Mouse (Mus musculus): ENCODE measurements around the gene Lrba. TPM values are rescaled to one million over a fixed set of nuclear protein-coding genes. Genes with fewer than 3 reads are reported as not detected.

Lrba gene
- polyA plus RNA-seq, 1 experiment from 2014 or later, result 6.7 TPM

DNA sequence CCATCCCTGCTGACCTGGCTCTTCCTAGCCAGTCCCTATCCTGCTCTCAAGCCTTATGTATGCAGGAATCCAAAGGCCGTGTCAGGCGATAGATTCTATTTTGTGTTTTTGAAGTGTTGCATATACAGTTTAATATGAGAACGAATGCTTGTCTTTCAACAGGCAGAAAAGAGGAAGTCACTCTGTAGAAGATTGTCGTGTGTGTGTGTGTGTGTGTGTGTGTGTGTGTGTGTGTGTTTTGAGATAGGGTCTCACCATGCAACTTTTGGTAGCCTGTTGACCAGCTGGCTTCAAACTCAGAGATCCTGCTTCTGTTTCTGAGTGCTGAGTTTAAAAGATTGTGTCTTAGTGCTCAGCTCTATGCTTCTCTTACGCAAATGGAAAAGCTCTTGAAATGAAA is 93.2 kb downstream of the Lrba start:
- no peaks in the 10 kb centered on the region for H3K36me3 ChIP-seq (ENCODE audit: inconsistent target)
- WGBS (ENCODE audit: missing documents), result 37% methylated on average over 5 of the region's 5 CpGs

GRCm38 (mm10) chr3:86328531-86328930 is 104.1 kb downstream of the Lrba start:
- H3K79me2 ChIP-seq (ENCODE audit: inconsistent target), result no peaks in the 10 kb centered on the region
- no peaks in the 10 kb centered on the region for H3K36me3 ChIP-seq (ENCODE audit: inconsistent target)
- H3K27ac ChIP-seq, result no peak overlapping the region
- WGBS (ENCODE audit: missing documents), result 33% methylated on average over 1 of the region's 1 CpGs
- H3K4me3 ChIP-seq (ENCODE audit: inconsistent target), result no peak overlapping the region

More for the DNA sequence above, 93.2 kb downstream of the Lrba start:
- no peak overlapping the region for H3K4me3 ChIP-seq (ENCODE audit: inconsistent target)
- H3K79me2 ChIP-seq (ENCODE audit: inconsistent target), result no peaks in the 10 kb centered on the region
- no peak overlapping the region for H3K27ac ChIP-seq

DNA sequence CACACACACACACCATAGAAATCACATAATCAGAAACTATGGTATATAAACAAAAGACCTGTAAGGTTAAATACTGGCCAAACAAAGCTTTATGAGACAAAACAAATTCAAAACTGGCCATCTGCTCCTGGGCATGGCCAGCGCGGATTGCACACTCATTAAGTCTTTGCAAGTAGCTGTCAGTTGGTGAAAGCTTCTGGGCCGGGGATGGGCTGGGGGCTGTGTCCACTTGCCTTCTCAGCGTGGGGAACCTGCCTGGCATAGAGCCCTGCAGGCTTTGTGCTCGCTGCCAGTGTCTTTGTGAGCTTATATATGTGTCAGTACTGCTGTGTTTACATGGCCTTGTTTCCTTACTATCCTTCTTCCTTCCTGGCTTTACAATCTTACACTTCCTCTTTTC is 118.8 kb downstream of the Lrba start:
- Histone ChIP-seq H3K36me3 (ENCODE audit: inconsistent target) (no peaks in the 10 kb centered on the region), H3K27ac (no peak overlapping the region)
- WGBS (ENCODE audit: missing documents), result 75% methylated on average over 5 of the region's 5 CpGs

DNA sequence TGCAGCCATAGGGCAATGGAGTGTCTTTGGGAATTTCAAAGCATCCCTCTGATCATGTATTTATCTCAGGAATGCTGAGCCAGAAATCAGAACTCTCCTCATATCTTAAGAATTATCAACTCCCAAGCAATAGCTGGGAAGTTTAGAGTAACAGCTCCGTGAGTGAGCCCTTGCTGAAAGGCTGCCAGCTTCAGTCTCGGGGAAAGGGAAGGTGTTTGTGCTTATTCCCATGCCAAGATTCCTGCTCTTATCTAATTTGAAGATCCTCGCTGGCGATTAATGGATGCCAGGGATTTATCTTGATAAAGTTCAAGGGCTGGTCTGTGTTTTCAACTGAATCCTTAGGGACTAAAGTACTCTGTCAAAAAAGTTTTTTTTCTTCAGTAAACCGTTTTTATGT is 138.0 kb downstream of the Lrba start:
- no peak overlapping the region for H3K27ac ChIP-seq
- no peaks in the 10 kb centered on the region for H3K36me3 ChIP-seq (ENCODE audit: inconsistent target)
- H3K79me2 ChIP-seq (ENCODE audit: inconsistent target), result no peaks in the 10 kb centered on the region
- 93% methylated on average over 5 of the region's 5 CpGs for WGBS (ENCODE audit: missing documents)
- H3K4me3 ChIP-seq (ENCODE audit: inconsistent target), result no peak overlapping the region

More for the DNA sequence above, 118.8 kb downstream of the Lrba start:
- no peak overlapping the region for H3K4me3 ChIP-seq (ENCODE audit: inconsistent target)
- no peaks in the 10 kb centered on the region for H3K79me2 ChIP-seq (ENCODE audit: inconsistent target)

DNA sequence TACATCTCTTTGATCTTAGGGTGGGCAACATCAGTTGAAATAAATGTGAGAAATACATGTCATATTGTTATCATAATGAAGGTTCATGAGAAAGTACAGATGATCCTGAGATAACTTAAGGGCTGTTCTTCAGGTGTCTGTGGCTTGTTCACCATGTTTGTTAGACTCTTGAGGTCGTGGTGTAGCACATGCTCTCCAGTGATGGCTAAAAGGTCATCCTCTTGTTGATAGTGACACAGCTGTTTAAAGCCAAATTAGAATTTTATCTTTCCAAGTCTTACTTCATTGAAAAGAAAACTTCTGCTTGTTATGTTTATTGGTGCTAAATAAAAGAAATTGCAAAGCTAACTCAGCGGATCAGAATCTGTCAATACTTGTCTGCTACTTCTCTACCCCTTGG is 147.0 kb downstream of the Lrba start:
- Histone ChIP-seq H3K4me3 (ENCODE audit: inconsistent target) (no peak overlapping the region), H3K27ac (no peak overlapping the region), H3K79me2 (ENCODE audit: inconsistent target) (no peaks in the 10 kb centered on the region), H3K36me3 (ENCODE audit: inconsistent target) (no peaks in the 10 kb centered on the region)
- WGBS (ENCODE audit: missing documents), result 88% methylated on average over 2 of the region's 2 CpGs

- Histone ChIP-seq H3K36me3 (ENCODE audit: inconsistent target) (no peaks in the 10 kb centered on the region), H3K4me3 (ENCODE audit: inconsistent target) (no peak overlapping the region), H3K79me2 (ENCODE audit: inconsistent target) (no peaks in the 10 kb centered on the region), H3K27ac (no peak overlapping the region)
- WGBS (ENCODE audit: missing documents), result 100% methylated on average over 2 of the region's 2 CpGs
These were observed 150.8 kb downstream of the Lrba start for GRCm38 (mm10) chr3:86375276-86375675.

- Histone ChIP-seq H3K4me3 (ENCODE audit: inconsistent target) (no peak overlapping the region), H3K36me3 (ENCODE audit: inconsistent target) (no peaks in the 10 kb centered on the region), H3K27ac (no peak overlapping the region), H3K79me2 (ENCODE audit: inconsistent target) (no peaks in the 10 kb centered on the region)
- 86% methylated on average over 2 of the region's 2 CpGs for WGBS (ENCODE audit: missing documents)
These were observed 158.1 kb downstream of the Lrba start for GRCm38 (mm10) chr3:86382557-86382956.

DNA sequence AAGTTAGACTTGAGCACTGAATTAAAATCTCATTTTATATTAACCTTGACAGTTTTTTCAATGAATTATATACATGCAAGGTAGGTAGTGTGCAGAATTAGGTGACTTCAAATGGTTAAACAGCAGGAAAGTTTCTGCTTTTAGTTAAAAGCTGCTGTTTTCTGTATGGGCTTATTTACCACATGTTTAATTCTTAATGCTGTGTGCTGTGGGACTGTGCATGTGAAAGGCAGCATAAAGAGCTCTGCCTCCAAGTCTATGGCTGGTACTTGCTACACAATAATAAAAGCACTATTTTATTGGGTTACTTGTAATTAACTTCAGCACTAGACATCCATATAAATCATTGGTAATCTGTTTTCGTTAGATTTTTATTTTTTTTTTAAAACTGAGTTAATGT is 160.6 kb downstream of the Lrba start:
- Histone ChIP-seq H3K36me3 (ENCODE audit: inconsistent target) (no peaks in the 10 kb centered on the region), H3K27ac (no peak overlapping the region), H3K79me2 (ENCODE audit: inconsistent target) (no peaks in the 10 kb centered on the region), H3K4me3 (ENCODE audit: inconsistent target) (no peak overlapping the region)
- 100% methylated on average over 1 of the region's 1 CpGs for WGBS (ENCODE audit: missing documents)

DNA sequence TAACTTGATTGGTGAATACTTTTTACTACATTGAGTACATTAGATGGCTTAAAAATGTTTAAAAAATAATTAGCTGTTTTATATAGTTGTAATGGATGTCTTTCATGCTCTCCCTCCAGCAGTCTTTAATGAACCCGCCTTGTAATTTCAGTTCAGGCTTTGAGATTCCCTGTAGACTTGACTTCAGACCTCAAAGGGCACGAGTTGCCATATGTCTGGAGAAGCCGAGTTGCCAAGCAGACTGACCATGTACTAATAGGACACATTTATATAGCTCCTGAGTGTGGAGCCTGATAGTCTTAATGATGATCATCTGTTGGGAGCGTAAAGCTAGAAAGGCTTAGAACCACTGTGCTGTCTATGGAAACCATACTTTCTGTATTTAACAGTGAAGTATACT is 161.8 kb downstream of the Lrba start:
- Histone ChIP-seq H3K36me3 (ENCODE audit: inconsistent target) (no peaks in the 10 kb centered on the region), H3K27ac (no peak overlapping the region)
- WGBS (ENCODE audit: missing documents), result 91% methylated on average over 4 of the region's 4 CpGs

DNA sequence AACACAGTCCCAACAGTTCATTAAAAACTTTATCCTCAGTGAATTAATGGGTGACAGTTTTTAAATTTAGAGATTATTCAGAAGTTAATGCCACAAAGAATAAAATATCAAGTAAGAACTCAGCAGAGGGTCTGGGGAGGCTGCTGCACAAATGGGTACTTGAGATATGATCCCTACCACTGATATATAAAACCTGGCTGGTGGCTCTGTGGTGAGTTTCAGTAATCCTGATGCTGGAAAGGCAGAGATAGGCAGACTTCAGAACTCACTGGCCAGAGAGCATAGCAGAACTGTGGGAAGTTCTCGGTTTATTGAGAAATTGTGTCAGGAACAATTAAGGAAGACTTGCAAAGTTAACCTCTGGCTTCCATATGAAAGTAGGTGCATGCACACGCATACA is 199.3 kb downstream of the Lrba start:
- WGBS (ENCODE audit: missing documents), result 94% methylated on average over 2 of the region's 2 CpGs
- Histone ChIP-seq H3K4me3 (ENCODE audit: inconsistent target) (no peak overlapping the region), H3K79me2 (ENCODE audit: inconsistent target) (no peaks in the 10 kb centered on the region), H3K36me3 (ENCODE audit: inconsistent target) (no peaks in the 10 kb centered on the region), H3K27ac (no peak overlapping the region)

More for the DNA sequence above, 161.8 kb downstream of the Lrba start:
- Histone ChIP-seq H3K4me3 (ENCODE audit: inconsistent target) (no peak overlapping the region), H3K79me2 (ENCODE audit: inconsistent target) (no peaks in the 10 kb centered on the region)

GRCm38 (mm10) chr3:86426733-86427132 is 202.3 kb downstream of the Lrba start:
- no peak overlapping the region for H3K27ac ChIP-seq
- 91% methylated on average over 1 of the region's 1 CpGs for WGBS (ENCODE audit: missing documents)
- H3K36me3 ChIP-seq (ENCODE audit: inconsistent target), result no peaks in the 10 kb centered on the region
- H3K4me3 ChIP-seq (ENCODE audit: inconsistent target), result no peak overlapping the region
- no peaks in the 10 kb centered on the region for H3K79me2 ChIP-seq (ENCODE audit: inconsistent target)

GRCm38 (mm10) chr3:86443497-86443896 is 219.0 kb downstream of the Lrba start:
- H3K4me3 ChIP-seq (ENCODE audit: inconsistent target), result no peak overlapping the region
- H3K79me2 ChIP-seq (ENCODE audit: inconsistent target), result no peaks in the 10 kb centered on the region
- H3K27ac ChIP-seq, result no peak overlapping the region
- WGBS (ENCODE audit: missing documents), result 93% methylated on average over 3 of the region's 4 CpGs
- no peaks in the 10 kb centered on the region for H3K36me3 ChIP-seq (ENCODE audit: inconsistent target)

DNA sequence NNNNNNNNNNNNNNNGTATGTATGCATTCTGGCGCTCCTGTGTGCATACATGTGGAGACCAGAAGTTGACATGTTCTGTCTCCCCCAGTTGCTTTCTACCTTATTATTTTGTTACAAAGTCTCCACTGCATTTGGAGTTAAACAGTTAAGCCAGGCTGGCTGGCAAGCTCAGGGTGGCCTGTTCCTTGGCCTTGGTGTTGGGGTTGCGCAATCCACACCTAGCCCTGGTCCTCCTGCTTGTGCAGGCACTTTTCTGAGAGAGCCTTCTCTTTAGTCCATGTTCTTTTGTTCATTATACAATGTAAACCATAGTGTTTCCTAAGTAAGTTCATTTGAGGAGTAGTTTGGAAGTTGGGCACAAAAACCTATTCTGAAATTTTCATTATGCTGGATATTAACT is 226.7 kb downstream of the Lrba start:
- WGBS (ENCODE audit: missing documents), result 93% methylated on average over 2 of the region's 2 CpGs
- H3K36me3 ChIP-seq (ENCODE audit: inconsistent target), result no peaks in the 10 kb centered on the region
- H3K4me3 ChIP-seq (ENCODE audit: inconsistent target), result no peak overlapping the region
- H3K79me2 ChIP-seq (ENCODE audit: inconsistent target), result no peaks in the 10 kb centered on the region
- H3K27ac ChIP-seq, result no peak overlapping the region

DNA sequence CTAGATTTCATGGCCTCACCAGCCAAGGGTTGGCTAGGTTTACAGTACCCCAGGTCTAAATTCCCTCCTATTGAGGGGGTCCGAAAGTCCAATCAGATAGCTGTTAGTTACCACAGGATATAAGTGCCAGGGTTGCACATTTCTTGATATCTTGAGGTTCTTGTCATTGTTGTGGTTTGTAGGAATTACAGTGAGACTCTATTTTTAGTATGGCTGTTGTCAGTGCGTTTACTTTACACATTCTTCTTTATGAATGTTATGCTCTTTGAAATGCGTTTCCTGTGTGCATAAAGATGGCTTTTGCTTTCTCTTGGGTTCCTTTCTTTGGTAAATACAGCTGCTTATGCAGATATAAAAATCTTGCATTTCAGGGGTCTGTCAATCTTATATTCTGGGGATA is 237.1 kb downstream of the Lrba start:
- H3K27ac ChIP-seq, result no peak overlapping the region
- 78% methylated on average over 3 of the region's 3 CpGs for WGBS (ENCODE audit: missing documents)
- H3K4me3 ChIP-seq (ENCODE audit: inconsistent target), result no peak overlapping the region
- H3K36me3 ChIP-seq (ENCODE audit: inconsistent target), result no peaks in the 10 kb centered on the region
- no peaks in the 10 kb centered on the region for H3K79me2 ChIP-seq (ENCODE audit: inconsistent target)

- Histone ChIP-seq H3K79me2 (ENCODE audit: inconsistent target) (no peaks in the 10 kb centered on the region), H3K27ac (no peak overlapping the region), H3K4me3 (ENCODE audit: inconsistent target) (no peak overlapping the region), H3K36me3 (ENCODE audit: inconsistent target) (no peaks in the 10 kb centered on the region)
- WGBS (ENCODE audit: missing documents), result 80% methylated on average over 1 of the region's 1 CpGs
These were observed 265.5 kb downstream of the Lrba start for GRCm38 (mm10) chr3:86489992-86490391.

- Histone ChIP-seq H3K27ac (no peak overlapping the region), H3K79me2 (ENCODE audit: inconsistent target) (no peaks in the 10 kb centered on the region), H3K4me3 (ENCODE audit: inconsistent target) (no peak overlapping the region), H3K36me3 (ENCODE audit: inconsistent target) (no peaks in the 10 kb centered on the region)
These were observed 276.1 kb downstream of the Lrba start for GRCm38 (mm10) chr3:86500586-86500985.

Data from macrophage (primary cell).